Mouse (Mus musculus) right cerebral cortex, adult 2 months (tissue): ENCODE measurements around the gene Zic5.

Source experiments
- DNase-seq, 2 experiments: peaks; one replicate each; pipeline ENCODE4 v3.0.0; 2021 to 2022; ENCODE audit warnings: low spot score in 2 of 2

Gene Zic5

DNA sequence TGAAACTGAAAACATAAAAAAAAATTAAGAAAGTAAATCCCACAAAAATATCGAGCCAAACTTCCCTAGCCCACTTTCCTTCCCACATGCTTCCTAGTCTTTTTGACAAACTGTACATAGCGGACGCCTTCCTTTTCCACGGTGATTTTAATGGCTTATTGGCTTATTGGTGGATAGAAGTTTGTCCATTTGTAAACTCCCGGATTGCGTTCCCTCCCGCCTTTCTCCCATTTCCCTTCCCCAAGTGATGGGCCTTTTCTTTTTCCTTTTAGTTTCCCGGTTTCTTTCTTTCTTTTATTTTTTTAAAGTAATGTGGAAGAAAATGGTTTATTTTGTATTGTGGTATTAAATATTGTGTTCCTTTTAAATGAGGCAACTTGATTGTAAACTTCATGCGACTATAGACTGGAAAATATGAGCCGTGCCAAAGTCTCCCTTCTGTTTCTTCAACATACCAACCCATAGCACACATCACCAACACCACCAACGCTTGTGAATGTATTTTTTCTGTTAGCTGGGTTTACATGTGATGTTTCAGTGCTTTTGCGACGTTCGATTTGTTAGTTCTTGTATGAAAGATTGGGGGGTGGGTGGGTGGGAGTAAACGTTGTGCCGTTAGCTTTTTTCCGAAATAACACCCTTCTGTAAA lies 14.1 kb upstream of the Zic5 start:
- no peak for DNase-seq

DNA sequence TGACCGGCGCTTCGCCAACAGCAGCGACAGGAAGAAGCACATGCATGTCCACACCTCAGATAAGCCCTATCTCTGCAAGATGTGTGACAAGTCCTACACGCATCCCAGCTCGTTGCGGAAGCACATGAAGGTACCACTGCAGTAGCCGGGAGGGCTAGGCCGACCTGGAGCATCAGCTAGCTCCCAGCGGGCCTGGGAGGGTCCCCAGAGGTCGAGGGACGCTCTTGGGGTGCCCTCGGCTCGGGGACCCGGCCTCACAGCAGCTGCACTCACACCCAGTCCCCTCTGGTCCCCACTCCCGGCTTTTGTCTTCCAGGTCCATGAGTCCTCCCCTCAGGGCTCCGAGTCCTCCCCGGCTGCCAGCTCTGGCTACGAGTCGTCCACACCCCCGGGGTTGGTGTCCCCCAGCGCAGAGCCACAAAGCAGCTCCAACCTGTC lies 13.1 kb upstream of the Zic5 start:
- no peak for DNase-seq

DNA sequence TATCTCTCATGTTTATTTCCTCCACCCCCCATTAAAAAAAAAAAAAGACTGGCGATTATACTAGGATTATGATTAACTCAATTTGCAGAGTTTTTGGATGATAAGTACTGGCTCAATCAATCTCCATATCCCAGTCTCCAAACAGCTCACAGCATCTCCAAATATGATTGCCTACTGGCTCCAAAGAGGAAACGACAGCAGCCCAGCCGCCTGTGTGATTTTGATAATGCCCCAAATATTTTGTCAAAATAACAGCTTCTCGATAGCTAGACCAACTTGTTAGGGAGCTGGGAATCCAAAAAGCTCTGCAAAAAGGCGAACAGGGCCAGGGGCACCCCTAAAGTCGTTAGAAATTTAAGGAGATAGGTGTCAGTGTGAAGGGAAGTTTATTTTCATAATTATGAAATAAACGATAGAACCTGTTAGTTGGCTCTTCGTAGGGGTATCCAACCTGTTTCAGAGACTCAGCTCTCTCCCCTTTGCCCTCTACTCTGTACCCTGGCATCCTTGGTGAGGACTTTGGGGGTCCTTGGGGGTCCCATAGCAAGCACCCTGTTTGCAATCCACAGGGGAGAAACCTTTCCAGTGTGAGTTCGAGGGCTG lies 12.6 kb upstream of the Zic5 start:
- DNase-seq = no peak

DNA sequence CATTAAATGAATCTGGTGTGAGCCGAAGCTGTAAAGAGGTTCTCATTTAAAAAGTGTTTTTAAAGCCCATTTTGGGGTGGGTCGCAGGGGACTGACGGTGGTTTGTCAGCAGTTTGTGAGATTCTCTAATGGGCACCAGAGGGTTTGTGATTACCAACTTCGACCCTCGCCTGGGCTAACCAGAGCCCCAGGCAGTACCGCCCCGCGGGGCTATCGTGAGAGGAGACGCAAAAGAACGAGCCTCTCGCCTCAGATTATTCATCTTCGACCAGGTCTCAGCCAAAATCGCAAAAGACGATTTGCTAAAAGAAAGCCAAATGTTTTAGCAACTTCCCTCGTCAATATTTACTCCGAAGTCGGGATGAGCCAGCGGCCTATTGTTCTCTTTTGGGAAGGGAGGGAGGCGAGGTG lies 11.8 kb upstream of the Zic5 start:
- DNase-seq = no peak

GRCm38 (mm10) chr14:122476822-122477215 lies 11.3 kb upstream of the Zic5 start:
- no peak for DNase-seq

GRCm38 (mm10) chr14:122476041-122476821 lies 10.8 kb upstream of the Zic5 start:
- DNase-seq = no peak

- DNase-seq = no peak
Measured at GRCm38 (mm10) chr14:122475557-122476040, 10.1 kb upstream of the Zic5 start.

- no peak for DNase-seq
Measured at GRCm38 (mm10) chr14:122474891-122475556, 9.5 kb upstream of the Zic5 start, which contains the start of gene Zic2. Gene Zic2, plus strand, starts transcription at chr14:122475435.

GRCm38 (mm10) chr14:122474041-122474890 lies 8.8 kb upstream of the Zic5 start:
- DNase-seq = no peak

GRCm38 (mm10) chr14:122473211-122473751 lies 7.8 kb upstream of the Zic5 start:
- no peak for DNase-seq

- no peak for DNase-seq
Measured at GRCm38 (mm10) chr14:122472647-122473046, 7.2 kb upstream of the Zic5 start.

GRCm38 (mm10) chr14:122472161-122472560 lies 6.7 kb upstream of the Zic5 start:
- no peak for DNase-seq

DNA sequence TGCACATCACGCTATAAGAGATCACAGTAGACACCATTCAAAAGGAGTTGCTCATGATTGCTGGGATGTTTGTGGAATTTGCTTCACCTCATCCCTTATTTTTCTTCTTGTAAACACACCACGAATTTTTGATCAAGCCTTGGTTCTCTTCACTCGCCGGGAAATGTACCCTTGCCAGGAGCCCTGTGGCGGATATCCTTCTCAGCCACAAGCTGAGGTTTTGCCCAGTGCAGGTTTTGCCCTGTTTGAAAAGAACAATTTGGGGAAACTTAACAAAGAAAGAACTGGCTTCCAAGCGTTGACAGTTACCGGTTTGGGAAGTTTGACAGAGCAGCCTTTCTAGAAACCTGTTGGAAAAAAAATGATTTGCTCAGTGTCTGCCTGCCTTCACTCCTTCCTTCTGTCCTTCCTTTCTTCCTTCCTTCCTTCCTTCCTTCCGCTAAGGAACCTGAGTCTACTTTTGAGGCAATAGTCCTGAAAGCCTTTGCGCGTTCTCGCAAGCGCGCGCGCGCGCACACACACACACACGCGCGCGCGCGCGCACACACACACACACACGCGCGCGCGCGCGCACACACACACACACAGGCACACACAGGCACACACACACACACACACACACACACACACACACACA lies 6.1 kb upstream of the Zic5 start:
- no peak for DNase-seq

GRCm38 (mm10) chr14:122468971-122469755 lies 3.7 kb upstream of the Zic5 start:
- DNase-seq = no peak

- no peak for DNase-seq
Measured at GRCm38 (mm10) chr14:122467926-122468841, 2.7 kb upstream of the Zic5 start.

GRCm38 (mm10) chr14:122466756-122467362 lies 1.4 kb upstream of the Zic5 start:
- no peak for DNase-seq

- DNase-seq = no peak
Measured at GRCm38 (mm10) chr14:122465931-122466490, 534 bp upstream of the Zic5 start.

DNA sequence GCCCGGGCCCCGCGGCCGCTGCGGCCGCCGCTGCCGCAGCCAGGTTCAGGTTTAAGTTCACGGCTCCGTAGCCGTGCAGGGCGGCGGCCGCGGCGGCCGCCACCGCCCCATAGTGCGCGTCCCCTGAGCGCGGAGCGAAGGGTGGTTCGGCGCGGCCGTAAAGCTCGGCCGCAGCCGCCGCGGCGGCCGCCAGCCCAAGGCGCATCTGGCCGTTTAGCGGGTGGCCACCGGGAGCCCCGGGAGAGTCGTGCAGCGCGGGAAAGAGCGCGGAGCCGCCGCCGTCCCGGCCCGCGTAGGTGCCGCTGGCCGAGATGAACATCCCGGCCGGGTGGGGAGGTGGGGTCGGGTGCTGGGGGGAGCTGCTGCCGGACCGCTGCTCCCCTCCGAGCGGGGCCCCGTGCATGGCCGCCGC lies 1.1 kb downstream of the Zic5 start:
- DNase-seq = no peak
